Mouse (Mus musculus) thymus, postnatal 14 days (tissue): ENCODE data around the gene Rftn1.

Experiments
- DNase-seq: peaks from one replicate; pipeline ENCODE4 v3.0.0; 2021

Gene Rftn1

GRCm38 (mm10) chr17:50088054-50088453, 102.4 kb downstream of the Rftn1 start:
- DNase-seq = no peak

- peak; percentile 71 for DNase-seq
These were observed 103.6 kb downstream of the Rftn1 start for GRCm38 (mm10) chr17:50086887-50087286.

GRCm38 (mm10) chr17:50084721-50085120, 105.8 kb downstream of the Rftn1 start:
- peak; percentile 63 for DNase-seq

- DNase-seq = no peak
These were observed 106.5 kb downstream of the Rftn1 start for GRCm38 (mm10) chr17:50083937-50084336.

GRCm38 (mm10) chr17:50082947-50083346, 107.5 kb downstream of the Rftn1 start:
- DNase-seq = no peak

- no peak for DNase-seq
These were observed 108.8 kb downstream of the Rftn1 start for GRCm38 (mm10) chr17:50081647-50082046.

GRCm38 (mm10) chr17:50080991-50081390, 109.5 kb downstream of the Rftn1 start:
- DNase-seq = no peak

GRCm38 (mm10) chr17:50078749-50079148, 111.7 kb downstream of the Rftn1 start:
- no peak for DNase-seq

GRCm38 (mm10) chr17:50072982-50073965, 117.2 kb downstream of the Rftn1 start:
- no peak for DNase-seq

GRCm38 (mm10) chr17:50071602-50071988, 118.9 kb downstream of the Rftn1 start:
- DNase-seq = peak; percentile 68

- DNase-seq = no peak
These were observed 119.5 kb downstream of the Rftn1 start for GRCm38 (mm10) chr17:50070822-50071601.

- DNase-seq = no peak
These were observed 120.4 kb downstream of the Rftn1 start for GRCm38 (mm10) chr17:50069897-50070636.

- DNase-seq = no peak
These were observed 121.3 kb downstream of the Rftn1 start for GRCm38 (mm10) chr17:50069205-50069604.

GRCm38 (mm10) chr17:50068681-50069138, 121.8 kb downstream of the Rftn1 start:
- DNase-seq = no peak

GRCm38 (mm10) chr17:50067774-50068680, 122.4 kb downstream of the Rftn1 start:
- no peak for DNase-seq

GRCm38 (mm10) chr17:50066822-50067713, 123.4 kb downstream of the Rftn1 start:
- no peak for DNase-seq

GRCm38 (mm10) chr17:50063832-50064627, 126.4 kb downstream of the Rftn1 start:
- no peak for DNase-seq

- no peak for DNase-seq
These were observed 127.8 kb downstream of the Rftn1 start for GRCm38 (mm10) chr17:50062649-50063048.

GRCm38 (mm10) chr17:50061446-50061845, 129.0 kb downstream of the Rftn1 start:
- DNase-seq = no peak

GRCm38 (mm10) chr17:50060220-50060619, 130.3 kb downstream of the Rftn1 start:
- DNase-seq = no peak
